Mouse (Mus musculus) embryo, embryonic 10 days (tissue): ENCODE results near the gene Atg7.

ENCODE experiments used
- DNase-seq: peaks from one replicate; pipeline ENCODE4 v3.0.0-alpha.2; 2015; ENCODE audit warnings: low spot score

Gene Atg7

DNA sequence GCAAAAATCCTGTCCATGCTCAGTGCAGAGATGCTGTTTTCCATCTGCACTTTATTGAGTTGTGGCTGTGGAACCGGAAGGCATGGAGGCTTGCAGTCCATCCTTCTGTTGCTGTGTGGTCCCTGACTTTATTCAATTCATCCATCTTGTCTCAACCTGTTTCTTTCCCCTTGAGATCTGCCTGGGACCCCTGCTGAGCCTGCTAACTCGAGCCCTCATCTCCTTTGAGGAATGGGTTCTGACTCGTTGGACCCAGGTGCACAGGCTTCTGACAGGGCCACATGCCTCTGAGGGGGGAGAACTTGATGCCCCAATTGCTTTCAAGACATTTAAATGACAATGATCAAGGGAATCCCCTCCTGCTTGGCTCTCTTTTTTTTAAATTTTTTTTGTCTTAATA lies 143.6 kb downstream of the Atg7 start:
- DNase-seq: no peak

DNA sequence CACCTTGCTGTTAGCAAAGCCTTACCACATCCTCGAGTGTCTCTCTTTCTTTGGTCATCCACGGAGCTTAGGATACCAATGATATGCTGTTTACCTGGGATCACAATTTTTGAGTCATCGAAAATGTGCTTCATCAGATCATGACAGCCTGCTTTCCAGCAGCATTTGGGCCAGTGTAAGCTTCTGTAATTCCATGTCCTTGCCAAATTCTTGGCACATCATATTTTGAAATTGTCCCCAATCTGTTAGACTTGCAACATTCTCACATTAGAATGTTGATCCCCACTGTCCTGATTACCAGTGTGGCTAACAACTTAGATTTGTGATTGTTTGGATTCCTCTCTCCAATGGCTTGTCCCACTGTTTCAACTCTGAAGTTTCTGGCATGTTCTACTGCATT lies 144.7 kb downstream of the Atg7 start:
- no peak for DNase-seq

DNA sequence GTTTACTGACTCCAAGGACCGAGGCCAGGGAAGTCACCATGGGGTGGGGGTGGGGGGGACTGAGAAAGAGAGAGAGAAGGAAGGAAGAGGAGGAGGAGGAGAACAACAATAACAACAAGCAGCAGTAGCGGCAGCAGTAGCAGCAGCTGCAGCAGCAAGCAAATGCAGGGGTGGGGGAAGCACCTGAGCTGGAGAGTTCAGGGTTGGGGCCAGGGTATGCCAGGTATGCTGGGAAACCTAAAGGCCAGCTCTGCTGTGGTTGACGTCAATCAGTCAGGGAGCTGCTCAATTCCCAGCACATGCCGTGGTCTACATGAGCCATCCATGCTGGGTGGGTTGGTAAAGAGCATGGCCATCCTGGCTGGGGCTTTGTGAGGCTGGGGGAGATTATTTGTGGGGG lies 145.8 kb downstream of the Atg7 start:
- DNase-seq: no peak

- DNase-seq: no peak
Observed at GRCm38 (mm10) chr6:114790084-114790483, 147.2 kb downstream of the Atg7 start.

DNA sequence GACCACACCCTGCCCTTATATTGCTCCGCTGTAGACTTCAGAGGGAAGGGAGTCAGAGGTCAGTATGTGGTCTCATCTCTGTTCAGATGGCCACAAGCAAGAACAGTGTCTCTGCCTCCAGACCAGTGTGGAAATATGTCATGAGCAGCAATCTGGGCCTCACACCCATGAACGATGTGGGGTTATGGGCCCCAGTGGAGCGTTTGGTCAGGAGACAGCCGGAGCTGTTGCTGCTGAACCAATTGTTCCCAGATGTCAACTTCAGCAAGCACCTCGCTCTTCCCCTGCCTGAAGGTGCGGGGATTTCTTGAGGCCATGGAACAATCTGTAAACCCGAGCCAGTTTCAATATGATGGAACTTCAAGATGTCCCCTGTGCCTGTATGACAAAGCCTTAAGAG lies 148.0 kb downstream of the Atg7 start:
- DNase-seq: no peak

- DNase-seq: no peak
Observed at GRCm38 (mm10) chr6:114791846-114792245, 148.9 kb downstream of the Atg7 start.

DNA sequence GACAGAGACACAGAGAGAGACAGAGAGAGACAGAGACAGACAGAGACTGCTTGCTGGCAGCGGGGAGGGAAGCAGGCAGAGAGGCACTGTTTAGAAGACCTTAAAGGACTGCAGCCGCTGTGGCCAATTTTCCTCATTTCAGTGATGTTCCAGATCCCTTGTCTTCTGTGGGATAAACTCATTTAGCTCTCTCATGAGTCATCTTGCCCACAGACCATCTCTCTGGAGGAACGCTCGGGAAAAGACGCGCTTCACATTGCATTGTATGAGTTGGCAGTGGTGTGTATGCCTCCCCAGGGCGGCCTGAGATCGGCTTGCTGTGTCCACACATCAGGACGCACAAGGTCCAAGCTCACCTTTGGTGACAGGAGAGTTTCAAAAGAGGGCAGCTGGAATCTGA lies 151.8 kb downstream of the Atg7 start:
- DNase-seq: no peak

- DNase-seq: no peak
Observed at GRCm38 (mm10) chr6:114795706-114796325, 152.9 kb downstream of the Atg7 start.

GRCm38 (mm10) chr6:114797901-114798300 lies 155.0 kb downstream of the Atg7 start:
- no peak for DNase-seq

DNA sequence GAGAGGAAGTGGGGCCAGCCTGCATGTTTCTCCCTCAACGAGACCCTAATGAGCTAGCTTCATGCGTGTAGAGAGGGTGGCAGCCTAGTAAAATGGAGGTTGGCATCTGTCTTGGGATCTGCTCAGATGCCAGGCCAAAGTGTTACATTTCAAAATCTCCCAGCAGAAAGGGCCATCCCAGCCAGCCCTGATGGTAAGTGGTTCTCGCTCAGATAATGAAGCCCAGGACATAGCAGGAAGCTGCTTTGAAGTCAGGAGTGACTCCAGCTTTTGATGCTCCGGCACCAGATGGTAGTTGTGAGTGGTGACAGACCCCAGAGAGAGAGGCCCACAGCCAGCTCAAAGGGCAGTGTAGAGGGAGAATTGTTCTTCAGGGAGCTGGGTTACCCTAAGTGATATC lies 155.8 kb downstream of the Atg7 start:
- peak; percentile 28 for DNase-seq

DNA sequence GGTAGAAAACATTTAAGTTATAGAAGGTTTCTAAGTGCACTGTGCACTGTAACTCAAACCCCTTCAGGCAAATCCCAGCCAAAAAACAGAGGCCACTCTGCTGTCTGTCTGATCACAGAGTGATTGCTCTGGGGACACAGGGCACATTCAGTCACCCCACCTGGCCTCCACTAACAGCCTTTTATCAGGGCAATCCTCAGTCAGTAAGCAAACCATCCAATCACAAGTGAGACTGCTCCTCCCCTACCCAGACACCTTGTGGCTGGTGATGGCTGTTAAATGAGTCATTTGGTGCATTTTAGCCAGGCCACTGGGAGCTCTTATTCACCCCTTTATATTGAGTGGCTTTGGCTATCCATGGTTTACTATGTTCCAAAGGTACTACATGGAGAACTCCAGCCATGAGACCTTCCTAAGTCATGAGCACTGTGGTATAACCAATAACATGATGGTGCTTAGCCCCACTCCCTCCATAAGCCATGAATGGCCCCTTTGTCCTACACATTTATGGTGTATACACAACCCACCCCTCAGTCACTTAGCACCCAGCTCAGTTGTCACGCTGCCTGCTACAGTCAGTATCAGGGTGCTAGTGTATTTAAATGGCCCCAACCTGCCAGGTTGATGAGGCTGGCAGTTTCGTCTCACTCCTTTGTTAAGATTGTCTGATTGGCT lies 157.5 kb downstream of the Atg7 start:
- no peak for DNase-seq

DNA sequence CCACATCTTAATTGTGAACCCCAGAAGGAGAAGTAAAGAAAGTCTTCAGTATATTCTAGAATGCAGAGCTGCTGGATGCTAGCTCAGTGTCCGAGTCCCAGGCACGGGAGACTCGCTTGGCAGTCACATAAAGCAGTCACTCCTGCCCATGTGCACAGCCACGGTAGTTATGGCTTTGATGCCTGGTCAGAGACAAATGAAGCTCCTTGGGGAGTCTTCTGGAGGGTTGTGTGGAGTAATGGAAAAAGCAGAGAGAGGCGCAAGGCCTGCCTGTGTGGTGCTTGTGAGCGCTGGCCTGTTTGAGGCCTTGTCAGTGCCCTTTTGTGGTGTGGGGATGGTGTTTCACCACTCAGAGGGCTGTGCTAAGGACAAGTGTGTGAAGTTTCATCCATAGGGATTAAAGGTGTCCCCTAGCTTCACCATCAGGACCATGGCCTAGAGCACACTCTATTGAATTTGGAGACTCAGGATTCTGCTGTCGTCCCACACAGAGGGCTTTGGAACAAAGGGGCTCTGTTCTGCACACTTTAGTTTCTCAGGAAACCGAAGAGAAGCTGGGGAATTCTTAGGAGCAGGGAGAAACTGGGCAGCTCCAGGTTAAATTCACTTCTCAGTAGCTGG lies 161.1 kb downstream of the Atg7 start:
- DNase-seq: no peak

DNA sequence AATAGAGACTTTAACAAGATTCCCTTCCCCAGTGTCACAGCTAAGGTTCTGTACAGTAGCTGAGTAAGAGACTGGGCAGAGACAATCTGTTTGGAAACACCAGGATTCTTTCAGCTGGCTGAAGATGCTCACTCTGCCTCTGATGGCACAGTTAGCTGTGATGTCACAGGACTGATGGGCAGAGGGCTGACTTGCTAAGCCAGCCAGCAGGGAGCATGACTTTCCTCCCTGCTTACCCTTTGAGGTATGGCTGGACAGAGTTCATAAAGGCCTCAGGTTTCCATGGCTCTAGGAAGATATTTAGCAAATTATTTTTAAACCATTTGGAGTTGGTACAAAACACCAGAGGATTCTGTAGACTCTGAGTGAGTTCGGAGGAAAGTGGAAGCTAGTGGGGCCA lies 162.0 kb downstream of the Atg7 start:
- no peak for DNase-seq

DNA sequence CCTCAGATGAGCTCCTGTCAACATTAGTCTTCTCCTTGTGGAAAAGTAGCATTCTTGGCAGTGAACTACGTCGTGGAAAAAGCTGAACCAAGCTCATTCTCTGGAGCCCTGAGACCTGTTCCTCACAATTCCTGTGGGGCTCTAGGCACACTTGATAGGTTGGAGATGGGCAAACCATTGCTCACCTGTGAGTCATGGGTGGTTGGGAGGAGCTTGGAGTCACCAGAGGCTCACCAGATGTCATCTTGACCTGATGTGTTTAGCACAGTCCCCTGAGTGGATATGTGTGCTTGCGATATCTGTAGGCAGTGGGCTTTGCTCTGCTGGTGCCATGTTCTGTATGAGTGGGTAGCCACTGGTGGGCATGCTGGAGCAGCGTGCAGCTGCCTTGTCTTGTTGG lies 163.0 kb downstream of the Atg7 start:
- no peak for DNase-seq

DNA sequence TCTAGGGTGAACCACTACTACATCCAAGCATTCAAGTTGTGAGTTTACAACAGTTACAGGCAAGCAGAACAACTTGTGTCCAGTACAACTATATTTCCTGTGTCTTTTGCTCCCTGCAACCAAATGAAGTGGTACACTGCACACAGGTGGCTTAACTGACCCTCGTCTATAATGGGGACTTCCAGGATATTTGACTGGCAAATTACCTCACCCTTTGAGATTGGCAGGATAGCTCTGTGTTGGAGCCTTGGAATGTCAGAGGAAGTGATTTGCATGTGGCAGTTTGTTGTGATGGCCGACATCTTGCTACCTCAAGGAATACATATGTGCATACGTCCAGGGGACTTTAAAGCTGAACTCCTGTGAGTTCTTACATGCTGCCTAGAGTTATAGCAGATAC lies 164.6 kb downstream of the Atg7 start:
- no peak for DNase-seq

- no peak for DNase-seq
Observed at GRCm38 (mm10) chr6:114808654-114809430, 165.9 kb downstream of the Atg7 start.

DNA sequence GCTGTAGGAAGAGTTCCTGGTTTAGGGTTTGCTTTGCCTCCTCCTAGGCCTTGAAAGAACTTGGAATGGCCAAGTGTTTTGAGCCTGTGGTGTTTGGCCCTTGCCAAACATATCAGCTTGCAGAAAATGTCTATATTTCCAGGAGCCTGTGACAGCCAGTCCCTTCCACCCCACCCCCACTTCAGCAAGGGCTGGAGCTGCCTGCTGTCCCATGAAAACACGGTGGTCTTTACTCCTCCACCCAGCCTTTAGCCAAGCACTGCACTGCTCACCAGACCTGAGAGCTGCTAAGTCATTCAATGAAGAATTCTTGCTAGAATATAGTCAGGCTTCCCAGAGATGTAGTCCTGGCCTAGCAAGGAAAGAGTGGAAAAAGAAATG lies 166.5 kb downstream of the Atg7 start:
- no peak for DNase-seq

DNA sequence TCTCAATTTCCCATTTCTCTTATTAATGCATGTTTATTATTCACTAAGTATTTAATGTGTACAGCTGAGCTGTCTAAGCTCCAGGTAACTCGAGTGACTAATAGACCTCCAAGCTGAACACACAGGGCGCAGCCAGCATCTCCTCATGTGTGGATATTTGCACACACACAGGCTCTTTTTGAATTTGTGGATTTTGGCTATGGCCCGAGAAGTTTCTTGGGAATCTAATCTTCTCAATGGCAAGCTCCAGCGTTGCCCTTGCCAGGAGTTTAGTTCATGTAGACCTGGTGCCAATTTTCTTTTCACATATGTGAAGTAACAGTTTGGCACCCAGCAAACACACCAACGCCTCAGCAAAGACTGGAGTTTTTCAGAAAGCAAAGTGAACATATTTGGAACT lies 169.4 kb downstream of the Atg7 start:
- no peak for DNase-seq

GRCm38 (mm10) chr6:114812779-114813178 lies 169.9 kb downstream of the Atg7 start:
- no peak for DNase-seq

GRCm38 (mm10) chr6:114814199-114814881 lies 171.4 kb downstream of the Atg7 start:
- DNase-seq: no peak

- no peak for DNase-seq
Observed at GRCm38 (mm10) chr6:114814882-114815650, 172.2 kb downstream of the Atg7 start.

GRCm38 (mm10) chr6:114817948-114818347 lies 175.1 kb downstream of the Atg7 start:
- no peak for DNase-seq
